Mouse (Mus musculus) CH12.LX (cell line): ENCODE measurements around the gene Dop1a. TPM values are rescaled to one million over a fixed set of nuclear protein-coding genes. Genes with fewer than 3 reads are reported as not detected.

Source experiments
- DNase-seq: peaks from one replicate; pipeline ENCODE4 v3.0.0-alpha.2; 2013; ENCODE audit errors: extremely low read depth
- H3K27ac ChIP-seq: 2 replicates; pipeline ENCODE4 v1.5.1; 2012; ENCODE audit warnings: low read depth, mild to moderate bottlenecking, control low read depth, moderate library complexity; ENCODE audit not compliant: insufficient read depth
- H3K27me3 ChIP-seq: replicated peaks from 2 replicates; pipeline ENCODE3; 2012; ENCODE audit warnings: inconsistent platforms
- H3K36me3 ChIP-seq, 2 experiments: replicated peaks in 1 of 2; 2 replicates each; pipeline versions ENCODE3 to v1.6.1; 2012; ENCODE audit warnings: inconsistent platforms in 1 of 2, low read length in 1 of 2, mild to moderate bottlenecking in 1 of 2, mixed read lengths in 1 of 2, moderate library complexity in 1 of 2; ENCODE audit not compliant: control insufficient read depth in 1 of 2, insufficient read depth in 1 of 2
- H3K4me1 ChIP-seq, 2 experiments: 2 replicates each; pipeline ENCODE4 v1.6.1; 2012; ENCODE audit warnings: inconsistent platforms in 1 of 2, moderate library complexity in 1 of 2; ENCODE audit not compliant: insufficient read depth in 2 of 2, control insufficient read depth in 1 of 2
- H3K4me2 ChIP-seq: 2 replicates; pipeline ENCODE4 v1.6.1; 2012; ENCODE audit warnings: low read depth, mild to moderate bottlenecking, control low read depth; ENCODE audit not compliant: poor library complexity, insufficient read depth, severe bottlenecking
- H3K4me3 ChIP-seq, 3 experiments: fragments of 150-350 bp in 1 of 3; sonication (generic) in 1 of 3; replicated peaks in 1 of 3; 2 replicates each; pipeline versions ENCODE3 to v1.5.1; 2011 to 2012; ENCODE audit warnings: low read depth in 2 of 3, low read length in 2 of 3, mild to moderate bottlenecking in 2 of 3, moderate library complexity in 2 of 3, control low read depth in 1 of 3, improper control_type of control experiment in 1 of 3, inconsistent platforms in 1 of 3, mixed read lengths in 1 of 3; ENCODE audit not compliant: poor library complexity in 1 of 3
- H3K79me2 ChIP-seq: replicated peaks from 2 replicates; pipeline ENCODE4 v1.6.1; 2012; ENCODE audit warnings: mild to moderate bottlenecking, moderate library complexity; ENCODE audit not compliant: control insufficient read depth, poor library complexity, insufficient read depth, severe bottlenecking; ENCODE audit errors: extremely low read depth
- H3K9ac ChIP-seq: 2 replicates; pipeline ENCODE4 v1.6.1; 2012; ENCODE audit warnings: low read depth, mild to moderate bottlenecking, control low read depth, moderate library complexity; ENCODE audit not compliant: insufficient read depth
- H3K9me3 ChIP-seq: replicated peaks from 2 replicates; pipeline ENCODE3; 2012; ENCODE audit warnings: low read length, inconsistent platforms, mixed read lengths
- BHLHE40 ChIP-seq: IDR thresholded peaks from 2 replicates; pipeline ENCODE4 v1.6.1; 2011; ENCODE audit warnings: mild to moderate bottlenecking, low read depth, low read length, improper control_type of control experiment
- CHD1 ChIP-seq: IDR thresholded peaks from 2 replicates; pipeline ENCODE4 v1.6.1; 2012; ENCODE audit warnings: low read depth, low read length, improper control_type of control experiment, inconsistent platforms
- CTCF ChIP-seq, 2 experiments: IDR thresholded peaks in 1 of 2; conservative IDR thresholded peaks in 1 of 2; 2 replicates each; pipeline ENCODE4 v1.5.1; 2011 to 2012; ENCODE audit warnings: low read depth in 2 of 2, low read length in 2 of 2, improper control_type of control experiment in 1 of 2, inconsistent platforms in 1 of 2, mild to moderate bottlenecking in 1 of 2, moderate library complexity in 1 of 2
- ELF1 ChIP-seq: IDR thresholded peaks from 2 replicates; pipeline ENCODE4 v1.6.1; 2014; ENCODE audit warnings: low read depth, mild to moderate bottlenecking, inconsistent platforms, low read length, improper control_type of control experiment
- EP300 ChIP-seq: IDR thresholded peaks from 2 replicates; pipeline ENCODE4 v1.6.1; 2011; ENCODE audit warnings: low read length, improper control_type of control experiment
- ETS1 ChIP-seq: conservative IDR thresholded peaks from 2 replicates; pipeline ENCODE4 v1.6.1; 2012; ENCODE audit warnings: low read depth, mild to moderate bottlenecking, inconsistent platforms, low read length, improper control_type of control experiment, moderate library complexity
- GABPA ChIP-seq: IDR thresholded peaks from 2 replicates; pipeline ENCODE4 v1.6.1; 2012; ENCODE audit warnings: low read depth, low read length, improper control_type of control experiment, inconsistent platforms; ENCODE audit not compliant: insufficient replicate concordance
- IRF4 ChIP-seq: IDR thresholded peaks from 2 replicates; pipeline ENCODE4 v1.6.1; 2014; ENCODE audit warnings: low read depth, mild to moderate bottlenecking, inconsistent platforms, low read length, improper control_type of control experiment
- JUN ChIP-seq: IDR thresholded peaks from 2 replicates; pipeline ENCODE4 v1.6.1; 2011; ENCODE audit warnings: low read depth, mild to moderate bottlenecking, low read length, improper control_type of control experiment, moderate library complexity; ENCODE audit not compliant: insufficient read depth
- KAT2A ChIP-seq: IDR thresholded peaks from 2 replicates; pipeline ENCODE4 v1.6.1; 2012; ENCODE audit warnings: low read length, improper control_type of control experiment, inconsistent platforms; ENCODE audit not compliant: insufficient replicate concordance
- MYC ChIP-seq: IDR thresholded peaks from 2 replicates; pipeline ENCODE4 v1.6.1; 2011; ENCODE audit warnings: low read depth, mild to moderate bottlenecking, improper control_type of control experiment, low read length
- NELFE ChIP-seq: IDR thresholded peaks from 2 replicates; pipeline ENCODE4 v1.6.1; 2011; ENCODE audit warnings: low read depth, low read length, improper control_type of control experiment
- PAX5 ChIP-seq: IDR thresholded peaks from 2 replicates; pipeline ENCODE4 v1.6.1; 2012; ENCODE audit warnings: low read length, inconsistent platforms, mixed read lengths
- POLR2A ChIP-seq: IDR thresholded peaks from 2 replicates; pipeline ENCODE4 v1.6.1; 2011; ENCODE audit warnings: low read depth, mild to moderate bottlenecking, improper control_type of control experiment, low read length
- POLR2AphosphoS2 ChIP-seq: IDR thresholded peaks from 2 replicates; pipeline ENCODE4 v1.6.1; 2011; ENCODE audit warnings: low read depth, low read length, improper control_type of control experiment
- RCOR1 ChIP-seq: conservative IDR thresholded peaks from 2 replicates; pipeline ENCODE4 v1.6.1; 2012; ENCODE audit warnings: low read depth, mild to moderate bottlenecking, inconsistent platforms, low read length, improper control_type of control experiment
- SIN3A ChIP-seq: IDR thresholded peaks from 2 replicates; pipeline ENCODE4 v1.6.1; 2012; ENCODE audit warnings: low read length, improper control_type of control experiment, inconsistent platforms
- SMC3 ChIP-seq: IDR thresholded peaks from 2 replicates; pipeline ENCODE4 v1.6.1; 2011; ENCODE audit warnings: low read depth, low read length, improper control_type of control experiment
- TCF12 ChIP-seq: IDR thresholded peaks from 2 replicates; pipeline ENCODE4 v1.6.1; 2014; ENCODE audit warnings: low read depth, mild to moderate bottlenecking, inconsistent platforms, low read length, improper control_type of control experiment
- USF2 ChIP-seq: conservative IDR thresholded peaks from 2 replicates; pipeline ENCODE4 v1.6.1; 2011; ENCODE audit warnings: low read depth, low read length, improper control_type of control experiment
- ZC3H11A ChIP-seq: IDR thresholded peaks from 2 replicates; pipeline ENCODE4 v1.6.1; 2012; ENCODE audit warnings: low read depth, mild to moderate bottlenecking, inconsistent platforms, low read length, improper control_type of control experiment
- ZKSCAN1 ChIP-seq: IDR thresholded peaks from 2 replicates; pipeline ENCODE4 v1.6.1; 2012; ENCODE audit warnings: low read depth, inconsistent platforms, low read length, improper control_type of control experiment, borderline replicate concordance
- ZMIZ1 ChIP-seq: IDR thresholded peaks from 2 replicates; pipeline ENCODE4 v1.6.1; 2012; ENCODE audit warnings: low read depth, mild to moderate bottlenecking, inconsistent platforms, low read length, improper control_type of control experiment
- dilution Hi-C: fragments of 300-500 bp; cut with MboI; formaldehyde crosslinking; loops from 2 replicates; pipeline ENCODE4 v1.14.3; 2020; ENCODE audit warnings: low sequenced_read_pairs; ENCODE audit not compliant: extremely low pct_unique_long_range_greater_than_20kb, extremely low pct_ligation_motif_present
- in situ Hi-C: fragments of 300-500 bp; cut with MboI; formaldehyde crosslinking; loops from 3 replicates; pipeline ENCODE4 v1.14.3; 2019; ENCODE audit warnings: low sequenced_read_pairs, low pct_ligation_motif_present, low pct_unique_long_range_greater_than_20kb, mixed read lengths
- polyA plus RNA-seq: library from polyadenylated mRNA; unstranded; fragments of >175 nt; gene quantifications from 2 replicates; pipeline ENCODE4 v1.2.1, GENCODE M21; 2012; ENCODE audit warnings: low read depth; ENCODE audit not compliant: insufficient read length
- total RNA-seq, 2 experiments: library from RNA; depleted of rRNA; stranded (reverse); fragments of 300-350 nt in 1 of 2; fragments of >200 nt in 1 of 2; gene quantifications; 2 replicates each; pipeline ENCODE4 v1.2.3; 2012 to 2014

Gene Dop1a
- total and polyA plus RNA-seq, 3 experiments = 15.0 to 19.0 (median 16.1) TPM

DNA sequence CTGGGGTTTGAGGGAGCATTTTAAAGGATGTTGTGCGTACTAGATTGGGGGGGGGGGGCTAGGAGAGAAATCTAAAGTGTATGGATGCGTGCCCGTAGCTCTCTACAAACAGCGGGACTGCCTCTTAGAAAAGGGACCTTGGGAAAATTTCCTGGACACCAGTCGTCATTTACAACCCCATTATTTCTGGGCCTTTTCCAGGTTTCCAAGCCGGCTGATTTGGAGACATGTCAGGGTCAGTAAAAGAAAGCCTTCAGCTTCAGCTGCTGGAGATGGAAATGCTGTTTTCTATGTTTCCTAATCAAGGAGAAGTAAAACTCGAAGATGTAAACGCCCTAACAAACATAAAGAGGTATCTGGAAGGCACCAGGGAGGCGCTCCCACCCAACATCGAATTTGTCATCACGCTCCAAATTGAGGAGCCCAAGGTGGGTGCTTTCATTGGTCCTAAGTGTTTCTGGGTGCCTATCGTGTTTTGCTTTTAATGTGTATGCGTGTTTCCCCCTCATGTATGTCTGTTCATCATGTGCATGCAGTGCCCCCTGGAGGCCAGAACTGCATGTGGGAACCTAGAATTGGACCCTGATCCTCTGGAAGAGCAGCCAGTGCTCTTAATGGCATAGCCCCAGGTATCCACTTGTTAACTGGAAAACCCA, 105.8 kb downstream of the Dop1a start (continued):
- TF ChIP-seq NELFE = no peak
- no peak for TF ChIP-seq POLR2A
- TF ChIP-seq ZMIZ1 = no peak
- TF ChIP-seq ELF1 = no peak
- no peak for TF ChIP-seq EP300
- TF ChIP-seq ZKSCAN1 = no peak
- no peak for TF ChIP-seq BHLHE40
- TF ChIP-seq GABPA = no peak
- no peak for TF ChIP-seq KAT2A
- peak; percentile 82 to 85 for TF ChIP-seq CTCF (conservative IDR thresholded peaks at IDR 0.05 in 1 of 2, IDR thresholded peaks at IDR 0.05 in 1 of 2; ENCODE audit: low read depth in 2 of 2, low read length in 2 of 2)
- TF ChIP-seq POLR2AphosphoS2 = no peak
- no peak for TF ChIP-seq ETS1
- peak; percentile 59; the same call in 1 of the 2 replicates for TF ChIP-seq MYC
- no peak for TF ChIP-seq USF2
- TF ChIP-seq PAX5 = no peak
- TF ChIP-seq SIN3A = peak; percentile 22; the same call in 1 of the 2 replicates
- TF ChIP-seq ZC3H11A = no peak

DNA sequence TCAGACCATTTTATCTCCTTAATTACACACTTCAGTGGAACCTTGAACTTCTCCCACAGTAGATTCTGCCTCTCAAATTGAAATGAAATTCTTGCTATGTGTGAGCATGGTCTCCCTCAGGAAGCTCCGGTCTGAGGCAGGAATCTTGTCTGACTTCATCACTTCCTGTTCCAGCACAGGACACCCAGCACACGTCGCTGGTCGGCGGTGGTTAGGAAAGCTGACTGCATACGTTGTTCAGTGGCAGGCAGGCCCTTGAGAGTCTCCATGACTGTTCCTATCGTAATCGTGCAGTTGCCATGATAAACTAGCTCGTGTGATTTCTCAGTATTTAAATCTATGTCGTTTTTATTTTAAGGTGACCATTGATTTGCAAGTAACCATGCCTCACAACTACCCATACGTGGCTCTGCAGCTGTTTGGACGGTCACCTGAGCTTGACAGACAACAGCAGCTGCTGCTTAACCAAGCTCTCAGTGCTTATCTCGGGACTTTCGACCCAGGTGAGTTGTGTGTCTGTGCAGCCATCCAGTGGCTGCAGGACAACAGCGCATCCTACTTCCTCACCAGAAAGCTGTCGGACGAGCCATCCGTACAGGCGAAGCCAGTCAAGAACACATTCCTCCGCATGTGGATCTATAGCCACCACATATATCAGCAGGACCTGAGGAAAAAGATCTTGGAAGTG, 106.8 kb downstream of the Dop1a start:
- H3K4me2 ChIP-seq = no peak overlapping the region
- no peak overlapping the region for H3K9ac ChIP-seq
- in situ Hi-C loops = loop anchor here (10.0 to 25.0 kb wide), 2 partner anchors 109 to 836 kb away; partner anchors contain the start of genes Dop1a, Ibtk and Ube2cbp
- no peak for DNase-seq
- dilution Hi-C loops = no loop called here
- no peak overlapping the region for H3K27ac ChIP-seq
- H3K9me3 ChIP-seq = no peaks in the 10 kb centered on the region
- no peaks in the 10 kb centered on the region for H3K27me3 ChIP-seq
- H3K4me3 ChIP-seq = no peak overlapping the region
- H3K36me3 ChIP-seq = peaks cover 11 to 48% of the 10 kb centered on the region in 2 experiments
- peaks cover 0 to 26% of the 10 kb centered on the region in 2 experiments; a peak in 2 of 4 replicates for H3K4me1 ChIP-seq
- H3K79me2 ChIP-seq = peaks cover 9% of the 10 kb centered on the region
- TF ChIP-seq SMC3 (no peak), TCF12 (no peak), GABPA (no peak), ZC3H11A (no peak), IRF4 (no peak), EP300 (no peak), ETS1 (no peak), KAT2A (no peak), ZKSCAN1 (no peak), RCOR1 (no peak), JUN (no peak), CTCF (conservative IDR thresholded peaks at IDR 0.05 in 1 of 2, IDR thresholded peaks at IDR 0.05 in 1 of 2; ENCODE audit: low read depth in 2 of 2, low read length in 2 of 2) (no peak), CHD1 (no peak)
- TF ChIP-seq, all 38 proteins: peak for 0
